Mouse (Mus musculus) small intestine, adult 2 months (tissue): Measurements from ENCODE around the gene Pde6h.

Experiments used
- CTCF ChIP-seq: fragments of 200-500 bp; IDR thresholded peaks from 2 replicates; pipeline ENCODE4 v1.5.1; 2012; ENCODE audit warnings: low read depth, mild to moderate bottlenecking, control low read depth, inconsistent platforms, low read length, moderate library complexity, mixed read lengths; ENCODE audit not compliant: insufficient replicate concordance, insufficient read length; ENCODE audit errors: extremely low read depth
- POLR2A ChIP-seq: fragments of 200-500 bp; IDR thresholded peaks from 2 replicates; pipeline ENCODE4 v1.6.1; 2012; ENCODE audit warnings: low read depth, mild to moderate bottlenecking, control low read depth, inconsistent platforms, low read length, moderate library complexity

GRCm38 (mm10) chr6:136999009-136999408 lies 75.4 kb downstream of the Pde6h start:
- TF ChIP-seq CTCF (no peak), POLR2A (no peak)
